Mouse (Mus musculus) spleen, postnatal 14 days (tissue): Measurements from ENCODE around the gene Cib4.
A peak's percentile ranks its signal among the peaks of the same experiment; 100 is the strongest.

Source experiments
- DNase-seq, 2 experiments: peaks; one replicate each; pipeline ENCODE4 v3.0.0; 2021 to 2022; ENCODE audit warnings: low spot score in 2 of 2

The Cib4 gene

DNA sequence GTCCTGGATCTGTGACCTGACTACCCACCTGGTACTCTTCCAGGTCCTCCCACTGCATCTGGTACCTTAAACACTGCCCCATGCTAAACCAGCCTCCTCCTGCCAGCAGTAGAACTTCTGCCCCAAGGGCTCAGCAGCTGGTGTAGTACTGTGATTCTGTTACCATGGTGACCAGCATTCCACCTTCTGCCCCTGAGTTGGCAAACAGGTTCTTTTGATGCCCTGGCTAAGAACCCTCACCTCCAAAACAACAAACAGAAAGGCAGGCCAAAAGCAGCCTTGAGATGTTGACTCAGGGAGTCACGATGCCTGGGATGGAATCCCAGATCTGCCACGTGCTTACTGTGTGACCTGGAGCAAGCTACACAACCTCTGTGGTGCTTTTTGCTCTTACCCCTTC is at the start of gene Cib4:
Gene Cib4, minus strand, starts transcription at position 139 of the 400 bp plus-strand sequence.
- no peak for DNase-seq

DNA sequence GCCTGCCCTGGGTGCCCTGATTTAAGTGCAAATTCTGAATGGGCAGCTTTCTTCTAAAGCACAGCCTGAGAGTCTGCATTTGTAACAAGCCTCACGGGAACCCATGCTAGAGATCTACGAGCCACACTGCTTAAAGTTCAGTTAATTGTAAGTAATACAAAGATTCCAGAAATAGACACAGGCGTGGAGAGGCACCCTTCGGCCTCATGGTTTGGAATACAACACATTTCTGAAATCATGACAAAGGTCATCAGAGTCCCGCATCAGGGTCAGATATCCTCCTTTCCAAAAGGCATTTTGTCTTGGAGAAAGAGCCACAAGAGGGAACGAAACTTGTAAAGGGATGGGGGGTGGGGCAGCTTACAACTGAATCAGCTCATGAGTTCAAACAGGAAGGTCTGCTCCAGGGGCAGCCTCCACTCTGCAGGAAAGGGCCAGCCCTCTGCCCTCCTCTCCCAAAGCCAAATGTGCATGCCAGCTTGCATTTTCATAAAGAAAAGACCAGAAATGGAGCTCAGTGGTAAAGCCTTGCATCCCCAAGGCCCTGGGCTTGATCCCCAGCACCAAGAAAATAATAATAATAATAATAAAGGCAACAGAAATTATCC is 49.4 kb upstream of the Cib4 start:
- DNase-seq, result no peak

DNA sequence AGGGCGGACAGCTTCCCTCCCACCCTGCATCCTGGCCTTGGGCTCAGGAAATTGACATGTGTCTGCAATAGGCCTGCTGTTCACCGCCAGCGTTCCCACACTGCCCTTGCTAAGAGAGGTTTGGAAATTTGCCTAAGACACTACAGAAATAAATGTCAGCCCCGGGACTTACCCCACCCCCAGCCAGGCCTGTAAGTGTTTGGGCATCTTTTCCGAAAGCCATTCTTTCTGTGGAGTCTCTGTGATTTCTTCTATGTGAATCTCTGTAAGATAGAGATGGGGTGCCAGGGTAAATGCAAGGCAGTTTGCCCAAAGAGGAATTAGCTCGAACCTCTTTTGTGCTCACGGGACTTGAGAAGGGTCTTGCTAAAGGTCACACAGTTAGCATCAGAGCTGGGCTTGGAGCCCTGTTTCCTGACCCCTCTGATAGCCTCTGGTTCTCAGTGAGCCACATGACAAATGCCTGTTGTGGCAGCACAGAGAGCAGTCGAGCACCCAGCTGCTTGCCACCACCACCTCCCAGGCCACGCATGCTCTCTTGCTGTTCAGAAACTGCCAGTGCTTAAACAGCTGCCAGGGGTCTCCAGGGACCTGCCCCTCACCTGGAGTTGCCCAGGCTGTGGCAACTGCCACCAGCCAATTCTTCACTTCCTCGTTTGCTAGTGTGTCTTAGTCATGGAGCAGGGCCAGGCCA is 48.3 kb upstream of the Cib4 start:
- peak; percentile 35 to 48 for DNase-seq

DNA sequence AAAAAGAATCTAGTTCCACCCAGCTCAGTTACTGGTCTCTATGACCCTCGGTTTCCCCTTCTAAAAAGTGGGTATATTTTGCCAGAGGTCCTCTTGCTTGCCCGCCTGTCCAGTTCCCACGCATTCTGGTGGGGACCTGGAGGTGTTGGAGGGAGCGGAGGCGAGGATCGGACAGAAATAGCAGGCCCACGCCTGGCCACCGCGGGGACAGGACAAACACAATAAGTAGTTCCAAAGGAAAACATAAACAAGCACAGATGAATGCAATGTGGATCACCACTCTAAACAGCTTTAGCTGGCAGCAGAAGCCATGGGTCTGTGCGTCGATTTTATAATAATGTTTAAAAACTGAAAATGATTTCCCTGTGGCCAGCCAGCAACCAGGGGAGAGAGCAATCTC is 47.7 kb upstream of the Cib4 start:
- no peak for DNase-seq

DNA sequence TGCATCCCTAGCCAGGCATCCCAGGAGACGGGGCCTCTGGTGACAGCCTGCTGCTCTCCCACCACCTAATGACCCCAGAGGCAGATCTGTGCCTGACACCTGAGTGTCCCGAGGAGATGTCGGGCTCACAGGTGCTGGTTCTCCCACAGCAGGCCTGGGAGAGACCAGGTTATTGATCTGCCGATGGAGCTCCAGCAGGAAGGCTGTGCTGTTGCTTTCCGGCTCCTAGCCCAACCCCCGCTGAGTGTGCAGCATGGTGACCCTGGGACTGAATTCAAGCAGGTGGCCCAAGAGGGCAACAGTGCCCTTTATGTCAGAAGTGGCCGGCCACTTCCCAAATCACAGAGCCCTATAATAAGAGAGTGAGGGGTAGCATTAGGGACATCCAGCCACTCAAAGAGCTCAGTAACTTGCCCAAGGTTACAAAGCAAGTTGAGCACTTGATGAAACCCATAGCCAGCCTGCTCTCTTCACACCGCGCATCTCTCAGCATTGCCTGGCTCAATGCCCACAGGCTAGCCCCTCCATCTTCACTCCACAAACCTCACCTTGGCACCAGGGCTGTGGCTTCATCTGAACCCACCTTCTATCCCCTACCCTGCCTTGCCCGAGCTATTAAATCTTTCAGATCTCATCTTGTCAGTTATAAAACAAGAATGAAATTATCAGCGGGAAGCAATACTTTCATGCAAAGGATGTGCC is 46.8 kb upstream of the Cib4 start:
- no peak for DNase-seq

DNA sequence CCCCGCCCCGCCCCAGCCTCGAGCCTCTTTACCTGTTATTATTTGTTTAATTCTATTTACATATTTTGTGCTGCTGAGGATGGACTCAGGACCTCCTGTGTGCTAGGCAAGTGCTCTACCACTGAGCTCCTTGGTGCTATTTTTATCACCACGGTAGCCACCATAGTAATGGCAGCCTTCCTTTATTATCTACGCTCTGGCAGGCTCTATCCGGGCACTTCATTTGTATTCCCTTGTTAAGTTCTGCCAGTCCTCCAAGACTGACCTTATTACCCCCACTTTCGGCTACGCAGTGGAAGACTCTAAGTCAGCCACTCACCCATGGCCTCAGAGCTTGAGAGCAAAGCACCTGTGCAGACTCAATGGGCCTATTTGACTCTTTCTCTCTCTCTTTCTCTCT is 46.1 kb upstream of the Cib4 start:
- DNase-seq, result no peak

DNA sequence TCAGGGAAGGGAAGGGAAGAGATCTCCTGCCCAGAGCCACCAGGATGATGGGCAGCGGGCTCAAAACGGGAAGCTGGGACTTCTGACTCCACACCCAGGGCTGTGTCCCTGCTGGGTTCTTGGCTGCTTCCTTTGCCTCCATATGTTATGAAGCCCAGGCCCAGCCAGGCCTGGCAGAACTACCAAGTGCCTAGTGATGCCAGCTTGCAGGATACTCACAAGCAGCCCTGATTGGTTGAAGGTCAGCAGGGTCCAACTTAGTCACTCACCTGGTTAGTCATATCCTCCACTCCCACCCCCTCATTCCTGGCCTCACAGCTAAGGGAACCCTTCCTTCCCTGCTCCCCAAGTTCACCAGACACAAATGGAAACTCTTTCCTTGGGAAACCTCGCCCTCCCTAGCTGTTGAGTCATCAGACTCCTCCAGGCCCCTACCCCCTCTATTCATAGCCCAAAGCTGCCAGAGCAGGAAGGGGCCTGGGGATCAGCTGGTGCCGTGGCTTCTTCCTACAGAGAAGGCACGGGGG is 45.6 kb upstream of the Cib4 start:
- no peak for DNase-seq

DNA sequence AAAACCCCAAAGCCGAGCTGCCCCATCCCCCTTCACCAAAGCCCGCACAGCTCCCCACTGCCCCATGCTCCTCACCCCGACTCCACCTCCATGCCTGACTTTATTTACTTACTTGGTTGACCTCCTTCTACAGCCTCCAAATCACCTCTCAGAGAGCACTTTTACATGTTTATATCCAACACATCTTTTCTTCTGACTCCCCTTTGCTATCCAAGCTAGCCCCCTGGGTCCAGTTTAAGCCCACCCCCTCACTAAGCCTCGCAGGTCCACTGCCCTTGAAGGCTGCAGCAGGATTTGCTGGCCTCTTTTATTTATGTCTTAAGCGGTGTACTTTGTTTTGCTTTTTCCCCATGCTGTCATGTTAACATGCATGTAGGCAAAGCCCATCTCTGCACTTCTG is 44.6 kb upstream of the Cib4 start:
- DNase-seq, result no peak

DNA sequence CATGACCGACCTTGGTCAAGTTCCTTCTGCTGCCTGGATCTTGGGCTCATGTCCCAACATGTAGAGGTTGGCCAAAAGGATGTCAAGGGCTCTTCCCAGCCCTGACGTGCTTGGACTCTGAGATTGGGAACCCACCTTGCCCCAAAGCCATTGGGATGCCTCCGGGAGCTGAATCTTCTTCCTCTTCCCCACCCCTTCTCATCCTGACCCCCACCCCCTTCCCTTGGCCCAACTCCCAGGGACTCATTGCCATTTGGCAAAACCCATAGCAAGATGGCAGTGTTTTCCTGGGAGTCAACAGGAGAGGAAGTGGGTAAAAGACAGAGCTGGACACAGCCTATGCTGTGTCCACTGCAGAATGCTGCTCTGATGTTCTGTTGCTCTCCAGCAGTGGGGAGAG is 43.9 kb upstream of the Cib4 start:
- no peak for DNase-seq

DNA sequence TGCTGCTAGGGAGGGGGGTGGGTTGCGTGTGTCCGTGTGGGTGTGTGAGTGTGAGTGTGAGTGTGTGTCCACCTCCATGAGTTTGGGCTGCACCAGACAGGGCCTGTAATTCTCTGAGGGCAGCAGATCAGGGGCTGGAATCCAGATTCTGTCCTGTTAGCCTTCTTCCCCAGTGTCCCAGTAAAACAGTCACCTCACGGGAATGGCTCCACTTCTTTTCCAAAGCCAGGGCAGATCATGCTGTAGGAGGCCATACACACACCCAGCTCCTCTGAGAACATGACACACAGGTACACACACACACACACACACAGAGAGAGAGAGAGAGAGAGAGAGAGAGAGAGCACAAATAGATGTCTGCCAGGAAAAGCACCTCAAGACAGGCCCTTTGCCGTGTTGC is 43.4 kb upstream of the Cib4 start:
- DNase-seq, result no peak

DNA sequence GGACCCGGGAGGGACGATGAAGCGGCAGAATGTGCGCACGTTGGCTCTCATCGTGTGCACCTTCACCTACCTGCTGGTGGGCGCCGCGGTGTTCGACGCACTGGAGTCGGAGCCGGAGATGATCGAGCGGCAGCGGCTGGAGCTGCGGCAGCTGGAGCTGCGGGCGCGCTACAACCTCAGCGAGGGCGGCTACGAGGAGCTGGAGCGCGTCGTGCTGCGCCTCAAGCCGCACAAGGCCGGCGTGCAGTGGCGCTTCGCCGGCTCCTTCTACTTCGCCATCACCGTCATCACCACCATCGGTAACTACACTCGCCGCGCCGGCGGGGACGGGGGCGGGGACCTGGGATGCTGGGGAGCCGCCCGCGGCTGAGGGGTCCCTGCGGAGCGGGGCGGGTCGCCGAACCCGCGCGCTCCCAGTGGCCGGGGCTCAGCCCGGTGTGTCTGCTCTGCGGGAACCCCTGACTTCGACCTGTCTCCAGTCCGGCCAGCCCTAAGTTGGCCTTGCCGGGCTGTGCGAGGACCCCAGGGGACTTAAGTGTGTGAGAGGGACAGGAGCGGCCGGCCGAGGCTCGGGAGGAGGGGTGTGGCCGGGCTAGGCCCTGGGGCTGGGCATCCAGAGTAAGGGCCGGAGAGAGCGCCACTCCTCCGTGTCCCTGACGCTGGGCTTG is 42.8 kb upstream of the Cib4 start:
- no peak for DNase-seq

DNA sequence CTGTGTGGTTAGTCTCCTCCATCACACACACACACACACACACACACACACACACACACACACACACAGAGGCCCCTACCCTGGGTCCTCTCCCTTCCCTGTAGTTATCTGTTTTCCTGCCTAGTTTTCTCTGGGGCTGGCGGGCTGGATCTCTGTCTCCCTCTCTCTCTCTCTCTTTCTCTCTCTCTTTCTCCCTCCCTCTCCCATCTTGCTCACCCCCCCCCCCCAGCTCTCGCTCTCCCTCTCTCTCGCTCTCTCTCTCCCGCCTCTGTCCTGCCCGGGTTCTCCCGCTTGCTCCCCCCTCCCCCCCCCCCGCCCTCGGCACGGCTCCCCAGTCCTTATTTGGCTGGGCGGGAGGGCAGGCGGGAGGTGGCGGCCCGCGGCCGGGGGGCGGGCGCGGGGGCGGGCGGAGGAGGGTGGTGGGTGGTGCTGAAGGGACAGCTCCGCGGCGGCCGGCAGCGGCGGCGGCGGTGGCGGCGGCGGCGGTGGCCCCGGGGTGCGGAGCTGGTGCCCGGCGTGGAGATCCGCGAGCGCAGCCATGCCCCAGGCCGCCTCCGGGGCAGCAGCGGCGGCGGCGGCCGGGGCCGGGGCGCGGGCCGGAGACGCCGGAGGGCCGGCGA is 42.2 kb upstream of the Cib4 start, which contains the start of gene Kcnk3:
Gene Kcnk3, plus strand, starts transcription at position 490 of the 620 bp plus-strand sequence.
- peak; percentile 34 to 58 for DNase-seq

DNA sequence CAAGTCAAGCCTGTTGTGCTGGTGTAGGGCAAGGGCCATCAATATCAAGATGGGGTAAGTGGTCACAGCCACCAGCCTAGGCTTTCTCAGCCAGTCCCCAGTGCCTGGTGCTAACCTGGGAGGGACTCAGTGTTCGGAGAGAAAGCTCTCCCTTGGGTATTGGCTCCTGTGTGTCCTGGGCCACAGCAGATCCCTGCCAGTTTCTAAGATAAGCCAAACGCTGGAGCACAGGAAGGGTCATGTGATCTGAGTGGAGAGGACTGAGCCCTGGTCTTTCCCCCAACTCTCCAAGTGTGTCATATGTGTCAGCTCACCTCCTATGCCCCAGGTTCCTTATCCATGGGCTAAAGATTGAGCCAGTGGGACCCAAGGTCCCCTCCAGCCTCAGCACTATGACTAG is 41.5 kb upstream of the Cib4 start:
- no peak for DNase-seq

DNA sequence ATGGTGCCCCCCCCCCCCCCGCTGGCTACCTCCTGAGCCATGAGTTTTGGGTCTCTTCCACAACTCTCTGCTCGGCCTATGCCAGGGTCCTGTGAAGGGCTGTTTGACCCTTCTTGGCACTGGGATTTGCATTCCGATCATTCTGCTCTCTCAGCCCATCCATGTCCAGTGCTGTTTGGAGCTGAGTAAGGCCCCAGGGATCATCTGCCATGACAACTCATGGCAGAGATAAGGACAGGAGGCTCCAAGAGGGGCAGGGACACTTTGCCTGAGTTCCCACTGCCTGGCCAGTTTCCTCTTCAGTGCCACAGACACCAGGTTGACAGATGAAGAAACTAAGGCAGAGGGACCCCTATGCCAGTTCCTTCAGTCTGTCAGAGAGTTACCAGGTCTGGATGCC is 41.0 kb upstream of the Cib4 start:
- no peak for DNase-seq

DNA sequence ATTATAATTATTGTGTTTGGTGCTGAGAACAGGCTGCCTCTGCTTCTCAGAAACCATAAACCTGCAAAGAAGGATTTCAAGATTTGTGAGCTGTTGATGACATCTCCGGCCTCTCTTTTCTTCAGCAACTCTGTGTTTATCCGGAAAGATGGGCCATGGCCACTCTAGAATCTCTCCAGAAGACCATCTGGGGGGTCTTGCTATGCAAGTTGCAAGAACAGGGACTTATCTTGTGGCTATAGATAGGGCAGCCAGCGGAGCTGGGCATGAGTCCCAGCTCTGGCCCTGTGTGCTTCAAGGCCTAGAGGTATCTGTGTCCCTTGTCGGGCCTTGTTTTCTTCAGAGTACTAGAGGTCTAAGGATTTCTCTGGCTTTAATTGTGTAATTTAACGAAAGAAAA is 36.4 kb upstream of the Cib4 start:
- no peak for DNase-seq

DNA sequence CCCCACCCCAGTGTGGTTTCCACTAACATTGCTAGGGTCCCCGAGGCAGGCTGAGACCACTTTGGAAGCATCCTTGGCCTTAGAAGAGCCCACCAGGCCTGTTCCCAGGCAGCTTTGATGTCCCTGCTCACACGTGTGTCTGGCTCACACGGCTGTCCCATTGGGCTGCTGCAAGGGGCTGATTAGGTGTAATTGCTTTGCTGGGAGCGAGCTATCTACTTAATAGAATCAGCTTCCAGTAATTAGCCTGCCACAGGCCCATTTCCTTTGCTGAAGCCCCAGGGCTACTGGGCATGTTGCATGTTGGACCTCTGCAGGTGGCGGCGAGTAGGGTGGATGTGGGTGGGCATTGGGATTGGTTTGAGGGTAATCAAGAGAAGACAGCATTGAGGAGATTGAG is 35.1 kb upstream of the Cib4 start:
- no peak for DNase-seq

DNA sequence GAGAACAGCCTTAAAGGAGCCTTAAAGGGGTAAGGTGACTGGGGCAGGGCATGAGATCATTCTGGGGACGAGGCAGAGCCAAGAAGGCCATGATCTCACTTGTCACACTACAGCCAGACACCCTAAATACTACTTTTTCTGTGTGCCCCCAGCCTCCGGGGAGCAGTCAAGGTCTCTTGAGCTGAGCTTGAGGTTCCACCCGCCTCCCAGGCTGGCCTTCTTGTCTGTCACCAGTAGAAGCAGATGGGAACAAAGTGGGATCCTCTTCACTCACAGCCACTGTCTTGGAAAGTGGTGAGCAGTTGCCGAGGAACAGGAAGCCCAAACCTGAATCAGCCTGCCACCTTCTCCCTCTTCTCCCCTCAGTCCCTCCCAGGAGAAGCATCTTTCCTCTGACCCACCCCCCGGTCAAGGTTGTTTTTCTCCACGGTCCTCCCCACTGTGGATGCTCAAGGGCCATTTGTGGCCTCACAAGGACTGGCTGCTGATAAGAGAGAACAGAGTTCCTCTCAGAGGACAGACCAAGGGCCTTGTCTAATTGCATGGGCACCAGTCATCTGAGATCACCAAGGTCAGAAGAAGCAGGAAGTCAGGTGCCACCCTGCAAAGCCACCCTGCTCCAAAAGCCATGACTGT is 32.9 kb upstream of the Cib4 start:
- DNase-seq, result no peak

DNA sequence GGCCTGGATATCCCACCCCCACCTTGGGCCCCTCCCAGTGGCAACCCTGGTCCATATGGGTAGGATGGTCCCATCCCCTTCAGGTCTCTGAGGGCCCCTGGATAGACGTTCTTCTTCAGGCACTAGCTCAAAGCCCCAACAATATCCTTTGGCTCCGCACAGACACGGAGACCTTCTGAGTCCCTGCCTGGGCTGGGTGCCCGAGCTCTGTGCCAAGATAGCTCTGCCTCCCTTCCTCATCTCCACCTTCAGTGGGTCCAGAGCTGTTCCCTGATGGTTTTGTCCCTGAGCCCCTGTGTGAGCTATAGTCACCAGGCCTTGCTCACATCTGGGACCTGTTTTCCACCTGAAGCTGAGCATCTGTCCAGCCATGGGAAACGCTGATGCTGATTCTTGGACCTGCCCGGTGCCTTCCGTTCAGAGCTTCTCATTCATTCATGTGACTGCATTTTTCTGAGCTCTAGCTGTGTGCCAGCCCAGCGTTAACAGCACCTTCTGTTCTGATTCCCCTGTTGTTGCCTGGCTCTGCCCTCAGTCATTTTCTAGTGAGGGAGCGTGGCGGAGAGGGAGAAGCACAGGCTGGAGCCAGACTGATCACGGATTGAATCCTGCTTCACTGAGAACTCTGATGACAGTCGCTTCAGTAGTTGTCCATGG is 32.1 kb upstream of the Cib4 start:
- no peak for DNase-seq

DNA sequence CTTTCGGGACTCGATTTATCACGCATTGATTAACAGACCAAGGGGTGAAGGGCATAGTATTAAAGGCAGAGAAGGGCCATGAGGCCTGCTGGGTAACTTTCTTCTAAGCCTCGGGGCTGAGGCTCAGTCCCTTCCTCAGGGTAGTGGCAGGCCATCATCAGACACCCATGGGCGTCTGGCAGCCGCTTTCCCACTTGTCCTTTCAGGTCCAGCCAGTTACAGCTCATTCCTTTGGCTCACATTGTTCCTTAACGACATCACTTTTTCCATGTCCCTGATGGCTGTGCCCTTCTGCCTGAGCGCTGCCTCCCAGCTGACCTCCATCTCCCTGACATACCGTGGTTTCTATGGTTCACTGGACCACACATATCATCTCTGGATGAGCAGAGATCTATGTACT is 31.6 kb upstream of the Cib4 start:
- DNase-seq, result no peak

DNA sequence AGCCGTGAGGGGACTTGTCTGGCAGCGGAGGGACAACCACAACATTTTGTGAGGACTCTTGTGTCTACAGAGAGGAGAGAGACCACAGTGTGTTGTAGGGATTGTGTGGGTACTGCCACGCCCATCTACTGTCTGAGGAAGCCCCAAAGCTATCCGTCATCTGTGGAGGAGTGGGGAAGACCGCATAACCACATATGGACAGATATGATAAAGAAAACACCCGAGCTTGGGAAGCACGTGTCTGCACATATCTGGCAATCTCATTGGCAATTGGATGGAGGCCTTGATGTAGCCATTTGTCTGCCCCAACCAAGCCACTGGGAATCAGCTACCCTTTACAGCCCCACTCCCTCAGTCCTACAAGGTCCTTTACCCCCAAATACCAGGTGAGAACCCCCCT is 30.6 kb upstream of the Cib4 start:
- DNase-seq, result no peak

DNA sequence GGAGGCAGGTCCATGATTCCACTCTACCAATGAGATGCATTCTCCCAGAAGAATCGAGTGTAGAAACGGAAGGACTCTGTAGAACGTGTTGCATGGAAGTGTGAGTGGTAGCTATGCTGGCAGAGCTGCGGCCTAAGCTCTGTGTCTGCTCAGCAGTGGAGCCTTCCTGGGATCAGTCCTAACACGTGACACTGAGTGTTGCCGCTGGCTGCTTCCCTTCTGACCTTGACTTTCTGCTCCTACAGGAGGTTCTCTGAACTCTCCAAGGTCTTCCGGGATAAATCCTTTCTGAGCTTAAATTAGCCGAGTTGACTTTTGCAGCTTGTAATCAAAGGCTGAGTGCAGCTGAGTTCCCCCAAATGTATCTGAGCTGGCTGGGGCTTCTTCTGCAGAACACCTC is 28.7 kb upstream of the Cib4 start:
- no peak for DNase-seq
